Mouse (Mus musculus) right cerebral cortex, postnatal 14 days (tissue): Measurements from ENCODE around the gene Vapa.
A peak's percentile ranks its signal among the peaks of the same experiment; 100 is the strongest.
"Not testable (repeated sequence)": the region's sequence is repeated elsewhere in the genome, so short reads cannot be mapped to it uniquely, and the experiment has no call there.

Experiments
- DNase-seq: peaks from one replicate; pipeline ENCODE4 v3.0.0; 2022

Vapa gene

GRCm38 (mm10) chr17:65562761-65563160 is 50.6 kb downstream of the Vapa start:
- DNase-seq, result peak; percentile 77

- no peak for DNase-seq
Observed at GRCm38 (mm10) chr17:65561361-65562015, 51.9 kb downstream of the Vapa start.

- DNase-seq, result no peak
Observed at GRCm38 (mm10) chr17:65559273-65559672, 54.1 kb downstream of the Vapa start.

- no peak for DNase-seq
Observed at GRCm38 (mm10) chr17:65558788-65559187, 54.6 kb downstream of the Vapa start.

GRCm38 (mm10) chr17:65558217-65558616 is 55.1 kb downstream of the Vapa start:
- DNase-seq, result peak; percentile 58

- DNase-seq, result no peak
Observed at GRCm38 (mm10) chr17:65557212-65557611, 56.1 kb downstream of the Vapa start.

- DNase-seq, result no peak
Observed at GRCm38 (mm10) chr17:65556798-65557197, 56.6 kb downstream of the Vapa start.

GRCm38 (mm10) chr17:65552426-65552997 is 60.8 kb downstream of the Vapa start:
- no peak for DNase-seq

GRCm38 (mm10) chr17:65550357-65550756 is 63.0 kb downstream of the Vapa start:
- no peak for DNase-seq

- DNase-seq, result no peak
Observed at GRCm38 (mm10) chr17:65548698-65549365, 64.5 kb downstream of the Vapa start.

GRCm38 (mm10) chr17:65546221-65546620 is 67.1 kb downstream of the Vapa start:
- DNase-seq, result not testable (repeated sequence)

- DNase-seq, result no peak
Observed at GRCm38 (mm10) chr17:65540441-65541272, 72.7 kb downstream of the Vapa start, which contains the start of gene Tmem232. Tmem232 (minus strand) TSS chr17:65540782.

- peak; percentile 27 for DNase-seq
Observed at GRCm38 (mm10) chr17:65536156-65536555, 77.2 kb downstream of the Vapa start.

- DNase-seq, result not testable (repeated sequence)
Observed at GRCm38 (mm10) chr17:65532381-65532780, 81.0 kb downstream of the Vapa start.
